ENCODE assay signal across 8 mouse cellular contexts in genomic region chr1:43098031-43098984, GRCm38 (mm10). TPM values are rescaled to one million over a fixed set of nuclear protein-coding genes. Genes with fewer than 3 reads are reported as not detected.
DNase-seq lines count a peak whose midpoint lies in the region; ATAC-seq and TF ChIP-seq lines count a peak whose summit lies in the region.

Gene Tgfbrap1 (minus strand): TSS chr1:43098637.
Gene AI597479 (plus strand): TSS chr1:43098710.

- H3K27ac ChIP-seq in heart, embryonic 14.5 days (replicated peaks in 1 of 2; ENCODE audit: control insufficient read depth in 1 of 2, insufficient read depth in 1 of 2, low read depth in 2 of 2, low read length in 2 of 2): peak within 1 kb of the TSS; percentile 99
- H3K27ac ChIP-seq in liver, embryonic 14.5 days: peak within 1 kb of the TSS; percentile 90
- H3K27ac ChIP-seq in neural tube, embryonic 11.5 days (ENCODE audit: low read depth, low read length): peak within 1 kb of the TSS; percentile 96
- peak within 1 kb of the TSS; percentile 99 for H3K27ac ChIP-seq in stomach, postnatal 0 days (replicated peaks)

- no peaks in the 10 kb centered on the region for H3K27me3 ChIP-seq in heart, embryonic 14.5 days (ENCODE audit: control insufficient read depth, insufficient read depth, low read length)
- H3K27me3 ChIP-seq in liver, embryonic 14.5 days (ENCODE audit: control insufficient read depth, insufficient read depth, low read length): no peaks in the 10 kb centered on the region
- no peaks in the 10 kb centered on the region for H3K27me3 ChIP-seq in neural tube, embryonic 11.5 days (ENCODE audit: control insufficient read depth, insufficient read depth, low read length)
- H3K27me3 ChIP-seq in stomach, postnatal 0 days (ENCODE audit: control insufficient read depth, insufficient read depth, low read length): no peaks in the 10 kb centered on the region

- H3K36me3 ChIP-seq in heart, embryonic 14.5 days (ENCODE audit: control insufficient read depth, insufficient read depth, low read length): peaks cover 29% of the 10 kb centered on the region
- peaks cover 3% of the 10 kb centered on the region; the same call in 1 of the 2 replicates for H3K36me3 ChIP-seq in liver, embryonic 14.5 days (replicated peaks; ENCODE audit: control insufficient read depth, insufficient read depth, low read depth)
- no peaks in the 10 kb centered on the region for H3K36me3 ChIP-seq in neural tube, embryonic 11.5 days (ENCODE audit: control insufficient read depth, insufficient read depth, low read length)
- H3K36me3 ChIP-seq in stomach, postnatal 0 days (ENCODE audit: control insufficient read depth, insufficient read depth, low read length): no peaks in the 10 kb centered on the region

- DNase-seq in c-Kit-negative CD71-positive TER-119-positive erythroid progenitor cells, embryonic 14.5 days (ENCODE audit: low read depth, low spot score): peak; percentile 79
- peak; percentile 65 for DNase-seq in fibroblast of lung, adult 2 months (ENCODE audit: low read depth)
- peak; percentile 94 for DNase-seq in kidney, postnatal 14 days
- peak; percentile 62 to 75 (median 66) for DNase-seq in liver, embryonic 14.5 days (ENCODE audit: low read depth in 3 of 3, low spot score in 3 of 3)
- peak; percentile 96 for DNase-seq in neural tube, embryonic 11.5 days (ENCODE audit: low spot score)
- peak; percentile 93 for DNase-seq in stomach, postnatal 0 days (ENCODE audit: low spot score)

- peak; percentile 93 for ATAC-seq in CD4-positive, CD25-positive, alpha-beta regulatory T cell, adult 4 months
- peak; percentile 96 for ATAC-seq in heart, embryonic 14.5 days (ENCODE audit: insufficient number of reproducible peaks, insufficient read depth, low FRiP score, low read depth)
- ATAC-seq in liver, embryonic 14.5 days (ENCODE audit: insufficient read depth): peak; percentile 92
- ATAC-seq in neural tube, embryonic 11.5 days (ENCODE audit: insufficient read depth, low FRiP score, low TSS enrichment): peak; percentile 96
- peak; percentile 96 for ATAC-seq in stomach, postnatal 0 days (ENCODE audit: low FRiP score, low TSS enrichment)

- WGBS in heart, embryonic 14.5 days: under 1% methylated on average over 57 of the region's 57 CpGs
- 2% methylated on average over 56 of the region's 57 CpGs for WGBS in liver, embryonic 14.5 days (ENCODE audit: insufficient replicate concordance)
- under 1% methylated on average over 56 of the region's 57 CpGs for WGBS in neural tube, embryonic 11.5 days
- under 1% methylated on average over 56 of the region's 57 CpGs for WGBS in stomach, postnatal 0 days

- H3K9me3 ChIP-seq in heart, embryonic 14.5 days (ENCODE audit: control insufficient read depth, low read length): no peaks in the 10 kb centered on the region
- no peaks in the 10 kb centered on the region for H3K9me3 ChIP-seq in liver, embryonic 14.5 days (ENCODE audit: control insufficient read depth, low read length)
- no peaks in the 10 kb centered on the region for H3K9me3 ChIP-seq in neural tube, embryonic 11.5 days (ENCODE audit: control insufficient read depth, low read length)
- no peaks in the 10 kb centered on the region for H3K9me3 ChIP-seq in stomach, postnatal 0 days (ENCODE audit: control insufficient read depth, low read length)

- peak within 1 kb of the TSS; percentile 97 for H3K9ac ChIP-seq in heart, embryonic 14.5 days (ENCODE audit: low read length)
- peak within 1 kb of the TSS; percentile 92 for H3K9ac ChIP-seq in liver, embryonic 14.5 days (replicated peaks)
- peak within 1 kb of the TSS; percentile 95 for H3K9ac ChIP-seq in neural tube, embryonic 11.5 days (ENCODE audit: low read length)
- H3K9ac ChIP-seq in stomach, postnatal 0 days (ENCODE audit: low read length): peak within 1 kb of the TSS; percentile 96

- TF ChIP-seq EP300 in liver, embryonic 14.5 days (IDR thresholded peaks at IDR 0.05; ENCODE audit: low read depth): no peak
- TF ChIP-seq EP300 in stomach, postnatal 0 days (optimal IDR thresholded peaks at IDR 0.05): no peak

- peaks cover 2 to 14% of the 10 kb centered on the region in 2 experiments; a peak in 3 of 4 replicates for H3K4me1 ChIP-seq in heart, embryonic 14.5 days (ENCODE audit: control insufficient read depth in 2 of 2, insufficient read depth in 2 of 2, low read length in 2 of 2)
- peaks cover 2 to 5% of the 10 kb centered on the region in 2 experiments for H3K4me1 ChIP-seq in liver, embryonic 14.5 days (replicated peaks; ENCODE audit: control insufficient read depth in 2 of 2, insufficient read depth in 2 of 2, low read length in 1 of 2)
- H3K4me1 ChIP-seq in neural tube, embryonic 11.5 days (ENCODE audit: control insufficient read depth, insufficient read depth, low read length): peaks cover 3% of the 10 kb centered on the region; the same call in 1 of the 2 replicates
- no peaks in the 10 kb centered on the region for H3K4me1 ChIP-seq in stomach, postnatal 0 days (replicated peaks; ENCODE audit: control insufficient read depth, insufficient read depth)

- TF ChIP-seq CTCF in liver, embryonic 14.5 days (IDR thresholded peaks at IDR 0.05; ENCODE audit: low read depth): no peak; the same call in 1 of the 2 replicates
- 0 out of 2 replicates have a peak, but pooled peaks have one; percentile 3 for TF ChIP-seq CTCF in stomach, postnatal 0 days (IDR thresholded peaks at IDR 0.05; ENCODE audit: low read depth)

- peak within 1 kb of the TSS; percentile 81 to 99 for H3K4me3 ChIP-seq in heart, embryonic 14.5 days (ENCODE audit: control insufficient read depth in 1 of 2, insufficient read depth in 1 of 2, low read depth in 1 of 2, low read length in 2 of 2)
- H3K4me3 ChIP-seq in liver, embryonic 14.5 days (ENCODE audit: insufficient read depth in 1 of 2, low read depth in 2 of 2, low read length in 2 of 2): peak within 1 kb of the TSS; percentile 75 to 91
- H3K4me3 ChIP-seq in neural tube, embryonic 11.5 days (ENCODE audit: low read depth, low read length): peak within 1 kb of the TSS; percentile 94
- peak within 1 kb of the TSS; percentile 87 for H3K4me3 ChIP-seq in stomach, postnatal 0 days (ENCODE audit: low read depth, low read length)

- peak within 1 kb of the TSS; percentile 89 for H3K4me2 ChIP-seq in heart, embryonic 14.5 days (ENCODE audit: low read length)
- H3K4me2 ChIP-seq in liver, embryonic 14.5 days (ENCODE audit: low read depth): peak within 1 kb of the TSS; percentile 97
- H3K4me2 ChIP-seq in neural tube, embryonic 11.5 days (ENCODE audit: low read depth): peak within 1 kb of the TSS; percentile 85
- peak within 1 kb of the TSS; percentile 87 for H3K4me2 ChIP-seq in stomach, postnatal 0 days (replicated peaks; ENCODE audit: low read depth)

RNA-seq across cellular contexts. Expression of gene Tgfbrap1, which starts in this region (rescaled TPM):
- polyA plus RNA-seq in CD4-positive, CD25-positive, alpha-beta regulatory T cell, adult 4 months (2017; shearing (Covaris generic)): 1 to 10 TPM; 6.3 to 8.1 TPM
- polyA plus RNA-seq in heart, embryonic 14.5 days (2014; fragmentation: Nextera tagmentation; extraction: Ambion mirVana): 7.5 and 7.7 TPM in 2 replicates
- polyA plus RNA-seq in liver, embryonic 14.5 days (2012; rRNA removed): 4.2 and 4.7 TPM in 2 replicates
- polyA plus RNA-seq in liver, embryonic 14.5 days (2014; fragmentation: Nextera tagmentation; extraction: Ambion mirVana): 2.7 and 3.6 TPM in 2 replicates
- polyA plus RNA-seq in neural tube, embryonic 11.5 days (2014; fragmentation: Nextera tagmentation; extraction: Ambion mirVana): 14.1 and 15.3 TPM in 2 replicates
- polyA plus RNA-seq in stomach, postnatal 0 days (2015; fragmentation: Nextera tagmentation; extraction: Ambion mirVana): 4.6 and 5.7 TPM in 2 replicates

RNA-seq across cellular contexts. Expression of gene AI597479, which starts in this region (rescaled TPM):
- 10 to 100 TPM; 13.6 to 16.8 TPM for polyA plus RNA-seq in CD4-positive, CD25-positive, alpha-beta regulatory T cell, adult 4 months (2017; shearing (Covaris generic))
- polyA plus RNA-seq in heart, embryonic 14.5 days (2014; fragmentation: Nextera tagmentation; extraction: Ambion mirVana): 20.4 and 23.5 TPM in 2 replicates
- 3.5 and 4.7 TPM in 2 replicates for polyA plus RNA-seq in liver, embryonic 14.5 days (2012; rRNA removed)
- polyA plus RNA-seq in liver, embryonic 14.5 days (2014; fragmentation: Nextera tagmentation; extraction: Ambion mirVana): 6.0 and 8.0 TPM in 2 replicates
- 47.2 and 52.9 TPM in 2 replicates for polyA plus RNA-seq in neural tube, embryonic 11.5 days (2014; fragmentation: Nextera tagmentation; extraction: Ambion mirVana)
- polyA plus RNA-seq in stomach, postnatal 0 days (2015; fragmentation: Nextera tagmentation; extraction: Ambion mirVana): 10.7 and 11.2 TPM in 2 replicates

Comparison
In these comparisons a context has a peak if more than half of its experiments do, and no peak if none do; other contexts are left out.
1. Peak in every context shown above with its lines: DNase-seq, ATAC-seq, H3K4me3 ChIP-seq and H3K27ac ChIP-seq.